Mouse (Mus musculus) induced T-regulatory cell, adult 2 months (primary cell): ENCODE measurements at regions not wholly inside any gene's neighbourhood (a gene's known extent, or its start where the extent isn't known, plus 50 kb on each side); places are given as distances from the start of the nearest gene placed in this dataset.
"Not testable (repeated sequence)": the region's sequence is repeated elsewhere in the genome, so short reads cannot be mapped to it uniquely, and the experiment has no call there.

Source experiments
- DNase-seq: peaks from one replicate; pipeline ENCODE4 v3.0.0-alpha.2; 2012; ENCODE audit warnings: low read depth

DNA sequence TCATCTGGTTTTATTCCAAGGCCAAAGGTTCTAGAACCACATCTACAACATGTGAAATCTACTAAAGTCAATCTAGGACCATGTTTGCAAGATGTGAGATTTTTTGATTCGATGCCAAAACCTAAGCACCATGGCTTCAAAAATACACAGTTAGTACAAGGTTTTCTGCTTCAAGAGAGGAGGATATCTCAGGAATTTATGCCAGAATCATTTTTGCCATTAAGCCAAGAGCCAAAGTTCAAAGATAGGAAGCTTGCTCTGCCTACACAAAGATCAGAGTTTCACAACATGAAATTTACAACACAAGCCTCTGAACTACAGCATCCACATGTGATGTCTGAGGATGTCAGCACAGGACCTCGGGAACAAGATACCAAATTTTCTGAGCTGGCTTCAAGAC is 103.2 kb upstream of the Kmt2e start:
- no peak for DNase-seq

- no peak for DNase-seq
Observed at GRCm38 (mm10) chr5:23347208-23347607, 87.0 kb upstream of the Kmt2e start.

GRCm38 (mm10) chr5:23350647-23351046 is 83.6 kb upstream of the Kmt2e start:
- DNase-seq, result peak; percentile 13

- DNase-seq, result not testable (repeated sequence)
Observed at GRCm38 (mm10) chr5:23362412-23362811, 71.8 kb upstream of the Kmt2e start.
